Comparison of ENCODE assay signal across 8 mouse cellular contexts in the genomic region with DNA sequence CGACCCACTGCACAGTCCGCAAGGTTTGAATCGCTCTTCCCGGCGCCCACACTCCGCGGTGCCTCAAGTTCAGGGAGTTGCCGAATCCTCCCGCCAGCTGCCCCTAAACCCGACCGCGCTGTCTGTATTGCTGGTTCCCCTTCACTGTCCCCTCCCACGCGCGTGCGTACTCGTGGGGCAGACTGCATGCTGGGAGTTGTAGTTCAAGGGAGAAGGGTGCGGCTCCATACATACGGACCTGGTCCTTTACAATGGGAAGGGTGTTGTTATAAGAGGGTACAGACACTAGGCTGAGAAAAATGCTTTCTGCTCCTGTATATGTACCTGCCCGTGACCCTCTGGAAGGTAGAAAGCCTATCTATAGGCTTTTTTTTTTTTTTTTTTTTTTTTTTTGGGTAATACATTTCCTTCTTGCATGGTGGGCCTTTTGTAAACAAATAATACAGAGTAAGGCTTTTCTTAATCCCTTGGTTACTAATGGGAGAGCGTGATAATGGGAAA. TPM values are rescaled to one million over a fixed set of nuclear protein-coding genes. Genes with fewer than 3 reads are reported as not detected.
DNase-seq lines count a peak whose midpoint lies in the region; ATAC-seq lines count a peak whose summit lies in the region.

Gene Tmod3, minus strand, starts transcription at position 146 of the 501 bp plus-strand sequence.

- no peaks in the 10 kb centered on the region for H3K9me3 ChIP-seq in hindbrain, embryonic 10.5 days

- H3K36me3 ChIP-seq in hindbrain, embryonic 10.5 days, result no peaks in the 10 kb centered on the region

- H3K4me1 ChIP-seq in hindbrain, embryonic 10.5 days (replicated peaks), result peaks cover 25% of the 10 kb centered on the region

- no peaks in the 10 kb centered on the region for H3K27me3 ChIP-seq in hindbrain, embryonic 10.5 days (ENCODE audit: insufficient read depth, poor library complexity, severe bottlenecking)

- H3K27ac ChIP-seq in hindbrain, embryonic 10.5 days, result peak within 1 kb of the TSS; percentile 91

- WGBS in hindbrain, embryonic 10.5 days, result 4% methylated on average over 21 of the region's 21 CpGs

- ATAC-seq in frontal cortex, adult (ENCODE audit: low TSS enrichment), result peak; percentile 98

- DNase-seq in MN1 (ENCODE audit: low spot score), result peak; percentile 95
- DNase-seq in cerebellum, adult 9-10 months, result peak; percentile 96
- DNase-seq in hindbrain, embryonic 10.5 days (ENCODE audit: low spot score), result peak; percentile 93
- peak; percentile 92 to 95 for DNase-seq in layer of hippocampus, postnatal 10 days (ENCODE audit: low spot score in 2 of 2)
- peak; percentile 97 for DNase-seq in lung, postnatal 10 days
- peak; percentile 93 for DNase-seq in ovary, postnatal 36 days (ENCODE audit: low spot score)
- DNase-seq in thymus, postnatal 25 days, result peak; percentile 97

- peak within 1 kb of the TSS; percentile 90 for H3K4me3 ChIP-seq in hindbrain, embryonic 10.5 days

RNA-seq across cellular contexts. Expression of gene Tmod3, which starts in this region (rescaled TPM):
- polyA plus RNA-seq in hindbrain, embryonic 10.5 days (2016; fragmentation: Nextera tagmentation; extraction: Ambion mirVana), result 83.8 and 101 TPM in 2 replicates
- total RNA-seq in layer of hippocampus, postnatal 10 days (2021), result 10 to 100 TPM; 68.7 to 70.2 TPM

Comparison
In these comparisons a context has a peak if more than half of its experiments do, and no peak if none do; other contexts are left out.
1. Peak in every context shown above with its lines: DNase-seq, ATAC-seq, H3K4me3 ChIP-seq and H3K27ac ChIP-seq.